Mouse (Mus musculus) erythroblast, embryonic 14.5 days (primary cell): Measurements from ENCODE around the gene Sox6. TPM values are rescaled to one million over a fixed set of nuclear protein-coding genes. Genes with fewer than 3 reads are reported as not detected.

Source experiments
- H3K27me3 ChIP-seq: 2 replicates; pipeline ENCODE4 v1.6.1; 2012; ENCODE audit warnings: inconsistent platforms; ENCODE audit not compliant: control insufficient read depth
- H3K36me3 ChIP-seq: 2 replicates; pipeline ENCODE4 v1.6.1; 2012; ENCODE audit warnings: mild to moderate bottlenecking, inconsistent platforms; ENCODE audit not compliant: control insufficient read depth
- H3K4me1 ChIP-seq: 2 replicates; pipeline ENCODE4 v1.6.1; 2012; ENCODE audit warnings: inconsistent platforms; ENCODE audit not compliant: control insufficient read depth
- H3K4me3 ChIP-seq: replicated peaks from 2 replicates; pipeline ENCODE3; 2012; ENCODE audit warnings: moderate library complexity, mild to moderate bottlenecking, inconsistent platforms
- H3K9me3 ChIP-seq: 2 replicates; pipeline ENCODE4 v1.6.1; 2012; ENCODE audit warnings: low read length, inconsistent platforms, mixed read lengths; ENCODE audit not compliant: control insufficient read depth
- GATA1 ChIP-seq: IDR thresholded peaks from 2 replicates; pipeline ENCODE4 v1.6.1; 2012; ENCODE audit warnings: low read length, inconsistent platforms, mixed read lengths
- TAL1 ChIP-seq: IDR thresholded peaks from 3 replicates; pipeline ENCODE4 v1.6.1; 2012; ENCODE audit warnings: low read length, inconsistent platforms, mixed read lengths
- polyA plus RNA-seq: library from polyadenylated mRNA; stranded (reverse); fragments of >175 nt; gene quantifications from 2 replicates; pipeline ENCODE4 v1.2.3, GENCODE M21; 2012

Sox6 gene
- polyA plus RNA-seq, 1 experiment = 3.7 TPM

DNA sequence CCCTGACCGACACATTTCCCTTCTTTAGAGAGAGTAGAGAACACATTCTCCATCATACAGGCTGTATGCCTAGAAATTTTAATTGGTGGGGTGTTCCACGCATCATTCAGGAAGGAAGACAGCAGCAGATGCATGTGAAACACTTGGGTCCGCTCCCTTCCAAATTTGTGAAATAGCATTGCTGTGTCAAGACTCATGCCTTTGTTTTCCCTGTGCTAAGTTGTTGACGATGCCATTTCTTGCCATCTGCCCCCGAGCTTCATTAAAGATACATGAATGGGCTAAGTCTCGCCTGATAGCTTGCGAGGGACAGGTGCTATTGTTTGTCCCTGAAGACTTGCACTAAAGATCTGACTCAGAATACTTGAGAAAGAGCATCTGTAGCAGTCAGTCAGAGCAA, 433.7 kb downstream of the Sox6 start:
- Histone ChIP-seq H3K27me3 (no peaks in the 10 kb centered on the region), H3K9me3 (no peaks in the 10 kb centered on the region), H3K4me1 (no peaks in the 10 kb centered on the region), H3K36me3 (peaks cover 5% of the 10 kb centered on the region), H3K4me3 (no peak overlapping the region)
- no peak for TF ChIP-seq GATA1
- no peak for TF ChIP-seq TAL1

DNA sequence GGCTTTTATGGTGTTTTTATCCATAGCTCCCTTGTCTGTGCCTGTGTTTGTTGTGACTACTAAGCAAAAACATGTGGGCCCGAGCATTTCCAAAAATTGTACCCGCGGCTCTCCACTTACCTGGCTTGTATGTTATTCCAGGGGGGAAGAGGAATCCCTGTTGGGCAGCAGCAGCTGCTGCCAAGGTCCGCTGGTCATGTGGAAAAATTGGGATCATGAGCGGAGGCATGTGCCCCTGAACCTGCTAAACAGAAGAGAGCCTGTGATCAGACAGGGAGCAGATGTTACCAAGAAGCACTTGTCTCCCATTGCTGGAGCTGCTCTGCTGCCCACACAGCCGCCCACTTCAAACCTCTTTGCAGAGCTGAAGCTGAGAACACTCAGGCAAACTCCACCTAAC, 441.2 kb downstream of the Sox6 start:
- Histone ChIP-seq H3K4me3 (no peak overlapping the region), H3K36me3 (peaks cover 23% of the 10 kb centered on the region), H3K4me1 (no peaks in the 10 kb centered on the region), H3K9me3 (no peaks in the 10 kb centered on the region), H3K27me3 (no peaks in the 10 kb centered on the region)
- TF ChIP-seq GATA1 (no peak), TAL1 (no peak)

DNA sequence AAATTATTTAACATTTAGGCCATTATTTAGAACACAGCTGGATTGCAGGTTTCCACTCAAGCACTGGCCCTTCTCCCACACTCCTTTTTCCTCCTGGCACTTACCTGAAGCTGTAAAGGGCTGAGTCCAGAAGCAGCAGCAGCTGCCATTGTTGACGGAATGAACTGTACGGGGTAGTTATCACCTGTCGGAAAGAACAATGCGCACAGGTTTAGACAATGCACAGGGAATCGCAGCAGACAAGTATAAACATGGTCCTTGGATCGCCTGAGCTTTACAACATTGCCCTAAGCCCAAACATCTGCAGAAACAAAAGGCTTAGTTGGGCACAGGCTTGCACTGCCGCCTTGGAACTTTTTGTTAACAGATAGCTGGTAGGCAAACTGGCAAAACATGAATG, 458.1 kb downstream of the Sox6 start:
- Histone ChIP-seq H3K27me3 (no peaks in the 10 kb centered on the region), H3K4me1 (no peaks in the 10 kb centered on the region), H3K9me3 (no peaks in the 10 kb centered on the region), H3K36me3 (peaks cover 77% of the 10 kb centered on the region), H3K4me3 (no peak overlapping the region)
- TF ChIP-seq TAL1 = no peak
- TF ChIP-seq GATA1 = no peak

DNA sequence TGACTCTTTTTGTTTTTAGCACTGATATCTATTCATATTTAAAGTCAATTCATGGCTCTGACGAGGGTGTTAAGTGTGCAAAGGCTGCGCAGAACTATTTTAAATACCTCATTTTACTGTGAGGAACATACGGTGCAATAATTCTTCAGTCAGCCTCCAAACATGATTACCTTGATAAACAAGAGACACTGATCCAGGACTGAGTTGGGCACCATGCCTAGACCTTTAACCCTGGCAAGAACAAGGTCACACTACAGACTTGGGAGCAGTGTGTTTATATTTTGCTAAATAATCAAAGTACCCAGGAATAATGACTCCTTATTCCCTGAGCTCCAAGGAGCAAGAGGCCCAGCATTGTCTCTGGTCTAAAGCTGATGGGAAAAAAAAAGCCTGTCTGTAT, 458.8 kb downstream of the Sox6 start:
- Histone ChIP-seq H3K27me3 (no peaks in the 10 kb centered on the region), H3K36me3 (peaks cover 82% of the 10 kb centered on the region), H3K4me1 (no peaks in the 10 kb centered on the region), H3K9me3 (no peaks in the 10 kb centered on the region), H3K4me3 (no peak overlapping the region)
- no peak for TF ChIP-seq GATA1
- no peak for TF ChIP-seq TAL1

DNA sequence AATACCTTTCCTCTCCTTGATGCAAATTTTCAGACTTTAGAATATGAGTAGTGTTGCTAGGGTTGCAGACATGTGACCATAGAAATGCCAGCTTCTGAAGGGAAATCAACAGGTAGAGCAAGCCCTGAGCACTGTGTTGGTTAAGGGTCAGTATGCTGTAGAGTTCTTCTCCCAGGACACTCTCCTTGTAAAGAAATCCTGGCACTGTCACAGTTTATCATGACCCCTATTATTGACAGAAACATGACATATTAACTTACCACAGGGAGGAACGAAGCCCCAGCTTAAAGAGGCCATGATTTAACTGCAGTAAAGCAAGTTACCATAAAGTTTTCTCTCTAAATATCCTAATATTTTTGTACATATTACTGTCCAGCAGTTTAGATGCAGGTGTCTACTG, 462.2 kb downstream of the Sox6 start:
- Histone ChIP-seq H3K27me3 (no peaks in the 10 kb centered on the region), H3K4me1 (no peaks in the 10 kb centered on the region), H3K36me3 (peaks cover 88% of the 10 kb centered on the region), H3K9me3 (no peaks in the 10 kb centered on the region), H3K4me3 (no peak overlapping the region)
- no peak for TF ChIP-seq GATA1
- TF ChIP-seq TAL1 = no peak

DNA sequence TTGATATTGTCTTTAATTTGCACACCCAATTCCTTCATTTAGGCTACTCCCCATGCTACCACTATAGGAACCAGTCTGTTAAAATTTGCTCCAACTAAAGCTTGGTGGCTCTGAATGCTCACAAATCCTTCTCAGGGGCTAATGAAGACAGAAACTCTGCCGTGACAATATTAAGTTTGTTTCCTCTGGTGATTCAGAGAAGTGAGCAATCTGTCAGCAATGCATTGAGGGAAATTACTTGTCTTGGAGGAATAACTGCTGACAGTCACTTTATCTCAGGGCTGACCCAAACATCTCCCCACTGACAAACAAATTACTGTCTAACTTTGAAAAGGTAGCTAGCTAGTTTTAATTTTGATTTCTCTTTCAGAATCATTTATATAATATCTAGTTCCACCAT, 463.8 kb downstream of the Sox6 start:
- peaks cover 83% of the 10 kb centered on the region for H3K36me3 ChIP-seq
- TF ChIP-seq TAL1 (no peak), GATA1 (no peak)
- no peaks in the 10 kb centered on the region for H3K27me3 ChIP-seq
- no peaks in the 10 kb centered on the region for H3K9me3 ChIP-seq
- H3K4me1 ChIP-seq = no peaks in the 10 kb centered on the region
- no peak overlapping the region for H3K4me3 ChIP-seq

DNA sequence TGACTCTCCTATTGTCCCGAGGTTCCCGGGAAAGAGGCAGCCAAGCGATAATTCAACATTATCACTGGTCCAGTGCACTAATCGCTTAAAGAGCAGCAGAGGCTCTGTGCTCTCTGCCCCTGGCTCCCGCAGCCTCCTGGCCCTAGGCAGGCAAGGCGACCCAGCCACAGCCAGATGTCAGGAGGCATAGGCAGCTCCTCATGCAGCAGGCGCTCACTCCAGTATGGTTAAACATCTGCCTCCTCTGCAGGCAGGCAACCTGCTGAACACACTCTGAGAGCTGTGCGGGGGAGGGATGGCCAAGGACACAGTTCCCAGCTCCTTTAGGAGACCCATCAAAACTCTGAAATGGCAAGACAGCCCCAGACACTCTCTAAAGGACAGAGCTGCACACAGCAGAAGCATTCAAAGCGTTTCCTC, 469.8 kb downstream of the Sox6 start:
- Histone ChIP-seq H3K4me1 (peaks cover 2% of the 10 kb centered on the region; the same call in 1 of the 2 replicates), H3K36me3 (peaks cover 69% of the 10 kb centered on the region), H3K4me3 (no peak overlapping the region), H3K27me3 (no peaks in the 10 kb centered on the region), H3K9me3 (no peaks in the 10 kb centered on the region)
- TF ChIP-seq TAL1 (no peak), GATA1 (no peak)

DNA sequence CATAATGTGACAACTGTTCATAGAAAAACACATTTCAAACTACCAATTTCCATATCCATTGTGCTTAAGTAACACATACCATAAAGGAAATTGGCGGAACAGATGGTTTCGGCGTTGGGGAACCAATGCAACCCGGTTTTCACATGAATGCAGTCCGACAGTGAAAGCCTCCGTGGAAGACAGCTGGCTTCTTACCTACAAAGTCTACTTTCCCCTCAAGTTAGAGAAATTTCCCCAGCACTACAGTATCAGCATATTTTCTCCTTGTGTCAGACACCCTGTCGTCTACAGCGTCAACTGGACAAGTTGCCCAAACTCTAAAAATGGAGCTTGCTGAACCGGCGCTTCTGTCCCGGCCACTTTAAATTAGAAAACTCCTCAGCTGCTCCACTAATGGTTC, 470.3 kb downstream of the Sox6 start:
- no peak overlapping the region for H3K4me3 ChIP-seq

DNA sequence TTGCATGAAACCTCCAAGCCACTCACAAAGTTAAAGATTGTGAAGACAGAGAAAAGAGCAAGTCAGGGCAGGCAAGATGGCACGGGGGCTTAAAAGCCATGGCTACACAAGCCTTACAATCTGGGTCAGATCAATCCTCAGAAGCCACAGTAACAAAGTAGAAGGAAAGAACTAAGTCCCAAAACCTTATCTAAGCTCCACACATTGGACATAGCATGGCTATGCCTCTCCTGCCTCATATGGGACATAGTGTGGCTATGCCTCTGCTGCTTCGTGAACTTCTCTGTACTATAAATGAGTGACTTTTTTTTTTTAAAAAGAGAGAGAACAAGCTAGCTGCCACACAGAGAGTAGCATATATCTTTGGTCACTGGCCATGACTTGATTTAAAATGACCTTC, 471.8 kb downstream of the Sox6 start:
- Histone ChIP-seq H3K9me3 (no peaks in the 10 kb centered on the region), H3K36me3 (peaks cover 65% of the 10 kb centered on the region), H3K27me3 (no peaks in the 10 kb centered on the region), H3K4me3 (no peak overlapping the region), H3K4me1 (peaks cover 2% of the 10 kb centered on the region; the same call in 1 of the 2 replicates)
- TF ChIP-seq GATA1 (no peak), TAL1 (no peak)

More for the DNA sequence above, 470.3 kb downstream of the Sox6 start:
- TF ChIP-seq GATA1 (no peak), TAL1 (no peak)
- Histone ChIP-seq H3K27me3 (no peaks in the 10 kb centered on the region), H3K4me1 (peaks cover 2% of the 10 kb centered on the region; the same call in 1 of the 2 replicates), H3K36me3 (peaks cover 68% of the 10 kb centered on the region), H3K9me3 (no peaks in the 10 kb centered on the region)

DNA sequence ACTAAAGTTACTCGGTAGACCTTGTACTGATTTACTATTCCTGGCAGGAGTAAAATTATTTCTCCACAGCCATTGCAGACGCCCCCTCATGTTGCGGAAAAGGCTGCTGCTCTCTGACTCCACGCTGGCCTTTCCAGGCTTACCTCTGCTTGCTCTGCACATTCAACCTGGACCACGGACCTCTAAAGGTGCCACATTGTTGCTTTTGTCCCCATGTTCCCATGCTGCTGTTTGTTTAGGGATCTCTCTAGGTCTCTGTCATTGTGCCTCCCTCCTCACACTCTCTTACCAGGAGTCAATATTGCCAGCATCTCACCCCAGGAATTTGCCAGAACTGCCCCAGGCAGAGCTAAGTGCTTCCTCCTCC, 473.6 kb downstream of the Sox6 start:
- Histone ChIP-seq H3K9me3 (no peaks in the 10 kb centered on the region), H3K4me3 (no peak overlapping the region), H3K36me3 (peaks cover 63% of the 10 kb centered on the region), H3K27me3 (no peaks in the 10 kb centered on the region), H3K4me1 (peaks cover 2% of the 10 kb centered on the region; the same call in 1 of the 2 replicates)
- TF ChIP-seq TAL1 (no peak), GATA1 (no peak)
